Mouse (Mus musculus): ENCODE measurements around the gene Eva1c.

Eva1c gene

DNA sequence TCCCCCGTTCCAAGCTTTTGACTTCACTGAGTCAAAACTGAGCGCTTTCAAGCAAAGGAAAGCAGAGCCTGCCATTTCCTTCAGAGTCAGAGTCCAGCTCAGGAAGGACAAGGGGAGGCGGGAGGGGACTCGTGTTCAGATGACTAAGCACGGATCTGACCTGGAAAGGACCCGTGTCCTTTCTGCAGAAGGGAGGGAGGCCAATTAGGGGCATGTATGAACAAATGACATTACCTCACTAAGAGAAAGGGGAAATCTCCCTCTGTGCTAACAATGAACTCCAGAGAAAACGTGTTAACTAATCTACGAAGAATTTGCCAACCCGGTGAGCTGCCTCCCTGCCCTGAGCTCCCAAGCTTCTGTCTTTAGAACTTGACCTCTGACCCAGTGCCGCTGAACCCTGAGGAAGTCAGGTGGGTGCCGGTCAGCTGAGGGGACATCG is 89.5 kb downstream of the Eva1c start:
- DNase-seq (ENCODE audit: low spot score in 2 of 2) = no peak

DNA sequence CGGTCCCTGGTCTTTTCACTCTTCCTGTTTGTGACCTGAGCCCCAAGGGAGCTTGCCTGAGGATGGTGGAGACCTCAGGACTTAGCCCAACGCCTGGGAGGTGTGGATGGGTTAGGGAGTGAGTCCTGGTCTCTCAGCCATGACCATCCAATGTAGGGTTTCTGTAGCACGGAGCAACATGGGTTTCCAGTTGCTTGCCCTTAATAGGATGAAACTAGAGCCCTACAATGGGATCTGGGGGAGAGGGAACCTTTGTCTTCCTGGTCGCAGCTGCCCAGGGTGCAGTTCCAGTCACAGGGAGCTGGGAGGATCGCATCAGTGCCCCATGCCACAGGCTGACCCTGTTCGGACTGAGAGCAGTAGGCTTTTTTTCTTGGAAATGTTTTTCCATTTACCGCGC is 90.6 kb downstream of the Eva1c start:
- no peak for DNase-seq (ENCODE audit: low spot score in 2 of 2)

- no peak for DNase-seq (ENCODE audit: low spot score in 2 of 2)
Observed at GRCm38 (mm10) chr16:90921471-90922159, 95.1 kb downstream of the Eva1c start.

- no peak for DNase-seq (ENCODE audit: low spot score in 2 of 2)
Observed at GRCm38 (mm10) chr16:90924606-90925370, 98.3 kb downstream of the Eva1c start.

GRCm38 (mm10) chr16:90925461-90925860 is 98.9 kb downstream of the Eva1c start:
- peak in 1 of 2 experiments; percentile 28 for DNase-seq (ENCODE audit: low spot score in 2 of 2)

GRCm38 (mm10) chr16:90927446-90927845 is 100.9 kb downstream of the Eva1c start:
- DNase-seq (ENCODE audit: low spot score in 2 of 2) = no peak

DNA sequence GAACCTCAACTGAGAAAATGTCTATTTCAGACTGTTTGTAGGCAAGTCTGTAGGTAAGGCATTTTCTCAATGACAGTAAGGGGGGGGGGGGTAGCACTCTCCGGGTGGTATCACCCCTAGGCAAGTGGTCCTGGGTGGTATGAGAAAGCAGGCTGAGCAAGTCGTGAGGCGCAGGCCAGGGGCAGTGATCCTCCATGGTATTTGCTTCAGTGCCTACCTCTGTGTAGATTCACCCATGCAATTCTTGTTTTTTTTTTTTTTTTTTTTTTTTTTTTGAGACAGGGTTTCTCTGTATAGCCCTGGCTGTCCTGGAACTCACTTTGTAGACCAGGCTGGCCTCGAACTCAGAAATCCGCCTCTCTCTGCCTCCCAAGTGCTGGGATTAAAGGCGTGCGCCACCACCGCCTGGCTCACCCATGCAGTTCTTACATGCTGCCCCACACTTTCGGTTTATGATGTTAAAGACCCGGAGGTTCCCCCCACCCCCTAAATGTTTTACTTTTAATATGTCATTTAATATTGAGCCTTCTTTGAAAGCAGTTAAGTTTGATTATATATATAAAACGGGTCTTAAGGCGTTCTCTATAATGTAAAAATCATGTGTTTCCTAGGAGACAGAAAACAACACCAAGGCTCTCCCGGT is 107.1 kb downstream of the Eva1c start:
- DNase-seq (ENCODE audit: low spot score in 2 of 2) = no peak

- DNase-seq (ENCODE audit: low spot score in 2 of 2) = peak in 1 of 2 experiments; percentile 19
Observed at GRCm38 (mm10) chr16:90934193-90934686, 107.7 kb downstream of the Eva1c start.

DNA sequence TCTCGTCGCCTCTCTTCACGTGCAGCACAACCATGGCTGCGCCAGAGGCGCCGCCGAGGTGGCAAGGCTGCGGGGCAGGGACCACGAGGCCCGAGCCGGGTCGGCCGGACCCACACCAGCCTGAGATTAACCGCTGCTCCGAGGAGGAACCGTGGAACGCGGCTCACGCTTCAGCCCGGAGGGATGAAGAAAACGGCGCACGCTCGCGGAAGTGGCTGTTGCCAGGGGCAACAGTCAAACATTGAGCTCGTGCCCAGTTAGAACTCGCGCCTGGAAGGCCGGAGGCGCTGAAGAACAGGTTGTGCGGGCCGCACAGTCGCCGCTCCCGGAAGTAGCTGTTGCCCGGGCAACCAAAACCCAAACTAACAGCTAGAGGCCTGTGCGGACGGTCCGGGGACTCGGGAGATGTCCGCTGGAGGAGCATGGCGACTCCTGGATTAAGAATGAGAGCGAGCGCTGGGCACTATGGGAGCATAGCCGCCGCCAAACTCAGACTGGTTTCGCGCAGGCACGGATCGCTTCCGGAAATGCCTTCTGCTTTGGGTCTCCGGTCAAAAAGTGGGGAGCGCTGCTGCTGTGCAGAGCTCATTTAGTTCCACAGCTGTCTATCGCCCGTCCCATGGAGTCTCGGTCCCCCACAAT is 108.3 kb downstream of the Eva1c start, which contains the start of gene Cfap298:
TSS of gene Cfap298 (minus strand) at position 428 of the 642 bp plus-strand sequence.
- DNase-seq (ENCODE audit: low spot score in 2 of 2) = peak; percentile 78 to 85

DNA sequence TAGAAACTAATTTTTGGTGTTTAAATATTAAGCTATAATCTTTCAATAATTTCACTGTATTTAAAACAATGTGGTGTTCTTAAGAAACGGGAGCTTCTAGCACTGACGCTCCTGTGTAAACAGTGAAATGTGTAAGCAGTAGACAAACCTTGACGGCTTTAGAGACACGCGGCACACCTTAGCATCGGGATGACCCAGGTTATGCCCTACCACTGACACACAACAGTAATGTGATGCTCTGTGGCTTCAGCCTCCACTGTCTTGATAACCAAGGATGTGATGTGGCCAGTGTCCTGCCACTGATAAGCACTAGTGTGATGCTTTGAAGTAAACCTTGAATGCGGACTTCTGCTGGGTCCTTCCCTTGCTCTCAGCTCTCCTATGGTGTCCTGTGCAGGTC is 114.7 kb downstream of the Eva1c start:
- DNase-seq (ENCODE audit: low spot score in 2 of 2) = no peak

GRCm38 (mm10) chr16:90946977-90947376 is 120.5 kb downstream of the Eva1c start:
- DNase-seq (ENCODE audit: low spot score in 2 of 2) = no peak

GRCm38 (mm10) chr16:90950354-90950963 is 123.9 kb downstream of the Eva1c start:
- no peak for DNase-seq (ENCODE audit: low spot score in 2 of 2)

DNA sequence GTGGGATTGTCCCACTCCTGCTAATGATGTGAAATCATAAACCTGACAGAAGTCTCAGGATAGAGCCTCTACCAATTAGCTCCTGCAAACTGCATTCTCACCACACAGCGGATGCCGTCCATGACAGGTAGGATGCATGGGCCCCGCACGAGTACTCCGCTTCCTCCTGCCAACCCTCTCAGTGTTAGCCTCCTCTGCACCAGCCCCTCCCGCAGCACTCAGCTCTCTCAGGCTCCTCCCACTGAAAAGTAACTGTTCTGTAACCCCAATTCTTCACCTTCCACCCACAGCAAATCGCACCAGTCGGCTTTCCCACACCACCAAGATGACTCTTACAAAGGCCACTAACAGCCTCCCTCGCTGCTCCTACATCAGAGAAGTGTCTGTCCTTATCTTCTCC is 126.6 kb downstream of the Eva1c start:
- DNase-seq (ENCODE audit: low spot score in 2 of 2) = no peak

- no peak for DNase-seq (ENCODE audit: low spot score in 2 of 2)
Observed at GRCm38 (mm10) chr16:90953770-90954169, 127.3 kb downstream of the Eva1c start.
